In the genomic region with DNA sequence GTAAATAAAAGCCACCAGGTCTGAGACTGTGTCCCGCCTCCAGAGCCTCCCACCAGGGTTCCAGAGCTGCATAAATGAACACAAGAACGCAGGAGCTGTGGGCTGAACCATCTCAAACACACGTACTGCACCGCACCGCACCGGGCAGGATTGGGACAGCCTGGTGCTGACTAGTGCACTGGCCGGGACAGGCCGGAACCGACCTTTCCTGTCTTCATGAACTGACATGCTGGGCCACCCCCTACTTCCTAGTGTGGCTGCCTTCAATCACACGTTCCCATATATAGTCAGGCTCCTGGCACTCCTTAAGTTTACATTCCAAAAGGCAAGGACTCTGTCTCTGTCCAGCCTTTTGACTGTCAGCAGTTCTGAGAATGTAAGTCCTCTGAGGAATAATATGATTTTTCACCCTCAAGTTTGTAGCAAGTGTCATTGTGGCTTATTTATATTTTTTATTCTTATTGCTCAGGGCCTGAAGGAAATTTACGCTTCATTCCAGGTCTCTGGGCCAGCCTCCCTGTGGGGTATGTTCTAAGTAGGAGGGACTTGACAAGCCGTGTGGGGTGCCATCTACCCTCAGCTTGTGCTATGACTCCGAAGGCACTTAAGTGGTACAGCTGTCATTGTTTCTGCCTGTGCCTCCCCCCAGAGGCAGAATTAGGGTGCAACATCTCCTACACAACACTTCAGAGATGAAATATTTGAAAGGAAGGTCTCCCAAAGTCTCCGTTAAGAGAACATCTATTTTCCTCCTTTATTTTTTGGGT, we compare ENCODE assay signal across 8 mouse cellular contexts. TPM values are rescaled to one million over a fixed set of nuclear protein-coding genes. Genes with fewer than 3 reads are reported as not detected.
DNase-seq lines count a peak whose midpoint lies in the region; ATAC-seq lines count a peak whose summit lies in the region.

No protein-coding gene starts in this region.

- H3K36me3 ChIP-seq in neural tube, embryonic 12.5 days, result peaks cover 15% of the 10 kb centered on the region
- H3K36me3 ChIP-seq in kidney, embryonic 14.5 days (ENCODE audit: control insufficient read depth, insufficient read depth, low read length), result no peaks in the 10 kb centered on the region
- no peaks in the 10 kb centered on the region for H3K36me3 ChIP-seq in lung, embryonic 15.5 days

- H3K9me3 ChIP-seq in neural tube, embryonic 12.5 days, result no peaks in the 10 kb centered on the region
- no peaks in the 10 kb centered on the region for H3K9me3 ChIP-seq in kidney, embryonic 14.5 days (ENCODE audit: control insufficient read depth, low read length)
- H3K9me3 ChIP-seq in lung, embryonic 15.5 days, result no peaks in the 10 kb centered on the region

- H3K4me1 ChIP-seq in neural tube, embryonic 12.5 days, result no peaks in the 10 kb centered on the region
- H3K4me1 ChIP-seq in kidney, embryonic 14.5 days (ENCODE audit: control insufficient read depth, insufficient read depth, low read length), result peaks cover 27% of the 10 kb centered on the region
- H3K4me1 ChIP-seq in lung, embryonic 15.5 days, result peaks cover 50% of the 10 kb centered on the region

- peak overlapping the region; percentile 14; the same call in 1 of the 2 replicates for H3K4me2 ChIP-seq in neural tube, embryonic 12.5 days (replicated peaks)
- H3K4me2 ChIP-seq in kidney, embryonic 14.5 days (replicated peaks; ENCODE audit: low read depth, low read length), result no peak overlapping the region
- H3K4me2 ChIP-seq in lung, embryonic 15.5 days, result peak overlapping the region; percentile 61

- no peak overlapping the region for H3K4me3 ChIP-seq in neural tube, embryonic 12.5 days
- no peak overlapping the region for H3K4me3 ChIP-seq in kidney, embryonic 14.5 days (ENCODE audit: low read length)
- H3K4me3 ChIP-seq in lung, embryonic 15.5 days, result peak overlapping the region; percentile 44; the same call in 1 of the 2 replicates

- H3K27ac ChIP-seq in neural tube, embryonic 12.5 days, result 0 out of 2 replicates have a peak overlapping the region, but pooled peaks have one; percentile 3
- peak overlapping the region; percentile 93 for H3K27ac ChIP-seq in kidney, embryonic 14.5 days (ENCODE audit: low read depth, low read length)
- peak overlapping the region; percentile 97 for H3K27ac ChIP-seq in lung, embryonic 15.5 days

- WGBS in neural tube, embryonic 12.5 days, result 73% methylated on average over 14 of the region's 14 CpGs
- 52% methylated on average over 14 of the region's 14 CpGs for WGBS in kidney, embryonic 14.5 days
- 30% methylated on average over 14 of the region's 14 CpGs for WGBS in lung, embryonic 15.5 days

- H3K27me3 ChIP-seq in neural tube, embryonic 12.5 days (replicated peaks), result no peaks in the 10 kb centered on the region
- H3K27me3 ChIP-seq in kidney, embryonic 14.5 days (ENCODE audit: control insufficient read depth, insufficient read depth, low read length), result no peaks in the 10 kb centered on the region
- H3K27me3 ChIP-seq in lung, embryonic 15.5 days, result no peaks in the 10 kb centered on the region

- no peak overlapping the region for H3K9ac ChIP-seq in neural tube, embryonic 12.5 days
- H3K9ac ChIP-seq in kidney, embryonic 14.5 days (ENCODE audit: low read depth, low read length), result 0 out of 2 replicates have a peak overlapping the region, but pooled peaks have one; percentile 12
- H3K9ac ChIP-seq in lung, embryonic 15.5 days, result no peak overlapping the region

- no peak for DNase-seq in neural tube, embryonic 10.5 days (ENCODE audit: extremely low spot score, low spot score)
- DNase-seq in heart, adult 9 months (ENCODE audit: low spot score in 2 of 2), result peak; percentile 53 to 59
- no peak for DNase-seq in spleen, postnatal 14 days (ENCODE audit: low spot score in 2 of 2)
- no peak for DNase-seq in right cerebral cortex, postnatal 36 days (ENCODE audit: low spot score in 2 of 2)
- no peak for DNase-seq in left cerebral cortex, adult 11 months (ENCODE audit: low spot score)

- no peak for ATAC-seq in neural tube, embryonic 12.5 days (ENCODE audit: low FRiP score, low read depth)
- ATAC-seq in kidney, embryonic 14.5 days (ENCODE audit: low FRiP score, low TSS enrichment), result 0 out of 2 replicates have a peak, but pooled peaks have one; percentile 34
- ATAC-seq in lung, embryonic 15.5 days (ENCODE audit: borderline replicate concordance, extremely low read depth, low FRiP score, low TSS enrichment), result peak; percentile 83

RNA-seq across cellular contexts. Expression of gene Tmem204, which starts 1.1 kb away (rescaled TPM):
- polyA plus RNA-seq in neural tube, embryonic 12.5 days (2016; fragmentation: Nextera tagmentation; extraction: Ambion mirVana), result 11.1 and 11.7 TPM in 2 replicates
- 15.9 and 18.4 TPM in 2 replicates for polyA plus RNA-seq in kidney, embryonic 14.5 days (2014; fragmentation: Nextera tagmentation; extraction: Ambion mirVana)
- 88.2 and 93.2 TPM in 2 replicates for polyA plus RNA-seq in lung, embryonic 15.5 days (2015; fragmentation: Nextera tagmentation; extraction: Ambion mirVana)

RNA-seq across cellular contexts. Expression of gene Telo2, which starts 33.5 kb away (rescaled TPM):
- 43.3 and 50.9 TPM in 2 replicates for polyA plus RNA-seq in neural tube, embryonic 12.5 days (2016; fragmentation: Nextera tagmentation; extraction: Ambion mirVana)
- polyA plus RNA-seq in kidney, embryonic 14.5 days (2014; fragmentation: Nextera tagmentation; extraction: Ambion mirVana), result 34.9 and 44.8 TPM in 2 replicates
- polyA plus RNA-seq in lung, embryonic 15.5 days (2015; fragmentation: Nextera tagmentation; extraction: Ambion mirVana), result 42.2 and 46.3 TPM in 2 replicates

RNA-seq across cellular contexts. Expression of gene Ptx4, which starts 38.3 kb away (rescaled TPM):
- polyA plus RNA-seq in neural tube, embryonic 12.5 days (2016; fragmentation: Nextera tagmentation; extraction: Ambion mirVana), result not detected in 2 replicates
- polyA plus RNA-seq in kidney, embryonic 14.5 days (2014; fragmentation: Nextera tagmentation; extraction: Ambion mirVana), result not detected in 2 replicates
- polyA plus RNA-seq in lung, embryonic 15.5 days (2015; fragmentation: Nextera tagmentation; extraction: Ambion mirVana), result 0.14 TPM in 1 of 2 replicates, not detected in the other

RNA-seq across cellular contexts. Expression of gene Clcn7, which starts 50.9 kb away (rescaled TPM):
- polyA plus RNA-seq in neural tube, embryonic 12.5 days (2016; fragmentation: Nextera tagmentation; extraction: Ambion mirVana), result 22.4 and 25.1 TPM in 2 replicates
- 10.3 and 21.4 TPM in 2 replicates for polyA plus RNA-seq in kidney, embryonic 14.5 days (2014; fragmentation: Nextera tagmentation; extraction: Ambion mirVana)
- 21.4 and 22.4 TPM in 2 replicates for polyA plus RNA-seq in lung, embryonic 15.5 days (2015; fragmentation: Nextera tagmentation; extraction: Ambion mirVana)

Comparison
In these comparisons a context has a peak if more than half of its experiments do, and no peak if none do; other contexts are left out.
1. H3K27ac ChIP-seq: peak in every context shown above with its lines; median percentile 97 in lung, embryonic 15.5 days; 93 in kidney, embryonic 14.5 days; 3 in neural tube, embryonic 12.5 days.
2. DNase-seq: peak in heart, adult 9 months (2 of 2); none in neural tube, embryonic 10.5 days (single experiment), spleen, postnatal 14 days (0 of 2), right cerebral cortex, postnatal 36 days (0 of 2) and left cerebral cortex, adult 11 months (single experiment).